Mouse (Mus musculus) hindbrain, embryonic 16.5 days (tissue): ENCODE results near the gene Gm10197. TPM values are rescaled to one million over a fixed set of nuclear protein-coding genes. Genes with fewer than 3 reads are reported as not detected.

ENCODE experiments used
- ATAC-seq: fragments of 200-750 bp; cut with Nextera tagmentation; 2 replicates; pipeline ENCODE4 v1.8.0; 2017; ENCODE audit warnings: moderate TSS enrichment, moderate library complexity
- H3K27ac ChIP-seq: fragments of 300-500 bp; sonication (generic); 2 replicates; pipeline ENCODE4 v1.5.1; 2014; ENCODE audit warnings: low read depth, mild to moderate bottlenecking, control low read depth, low read length, moderate library complexity
- H3K27me3 ChIP-seq: fragments of 300-500 bp; sonication (generic); replicated peaks from 2 replicates; pipeline ENCODE4 v1.6.1; 2014; ENCODE audit warnings: low read length; ENCODE audit not compliant: control insufficient read depth, insufficient read depth
- H3K36me3 ChIP-seq: fragments of 300-500 bp; sonication (generic); 2 replicates; pipeline ENCODE4 v1.6.1; 2014; ENCODE audit warnings: mild to moderate bottlenecking, low read length, moderate library complexity, mixed read lengths; ENCODE audit not compliant: control insufficient read depth, insufficient read depth
- H3K4me1 ChIP-seq: fragments of 300-500 bp; sonication (generic); 2 replicates; pipeline ENCODE4 v1.6.1; 2014; ENCODE audit warnings: low read depth, low read length; ENCODE audit not compliant: control insufficient read depth, insufficient read depth
- H3K4me2 ChIP-seq: fragments of 300-500 bp; sonication (generic); 2 replicates; pipeline ENCODE4 v1.6.1; 2014; ENCODE audit warnings: mild to moderate bottlenecking, low read length, control low read depth, moderate library complexity
- H3K4me3 ChIP-seq: fragments of 300-500 bp; sonication (generic); 2 replicates; pipeline ENCODE4 v1.5.1; 2014; ENCODE audit warnings: mild to moderate bottlenecking, low read length, control low read depth, moderate library complexity
- H3K9ac ChIP-seq: fragments of 300-500 bp; sonication (generic); 2 replicates; pipeline ENCODE4 v1.6.1; 2014; ENCODE audit warnings: low read depth, mild to moderate bottlenecking, control low read depth, low read length, moderate library complexity
- H3K9me3 ChIP-seq: fragments of 300-500 bp; sonication (generic); 2 replicates; pipeline ENCODE4 v1.6.1; 2014; ENCODE audit warnings: mild to moderate bottlenecking, low read length, moderate library complexity; ENCODE audit not compliant: control insufficient read depth
- WGBS: fragments of 180-500 bp; shearing (Covaris S2); extraction: QIAGEN DNeasy Blood & Tissue Kit; methylation state at CpG from one replicate; pipeline ENCODE4 v1.1.7; 2014; 5-methylcytosine and 5-hydroxymethylcytosine counted together
- polyA plus RNA-seq: library from polyadenylated mRNA; unstranded; fragments of >200 nt; fragmentation: Nextera tagmentation; extraction: Ambion mirVana; gene quantifications from 2 replicates; pipeline ENCODE4 v1.2.1, GENCODE M21; 2015

Gene Gm10197
- polyA plus RNA-seq, 1 experiment from 2014 or later, result not detected

- Histone ChIP-seq H3K27ac (peak overlapping the region; percentile 97), H3K27me3 (no peaks in the 10 kb centered on the region), H3K4me3 (peak overlapping the region; percentile 100), H3K4me1 (peaks cover 14% of the 10 kb centered on the region), H3K4me2 (peak overlapping the region; percentile 77), H3K36me3 (peaks cover 12% of the 10 kb centered on the region), H3K9me3 (no peaks in the 10 kb centered on the region), H3K9ac (peak overlapping the region; percentile 95)
- ATAC-seq, result peak; percentile 92
- 0% methylated on average over 58 of the region's 59 CpGs for WGBS
Observed at GRCm38 (mm10) chr19:53389851-53390431, 18.4 kb upstream of the Gm10197 start.

- Histone ChIP-seq H3K4me1 (peaks cover 14% of the 10 kb centered on the region), H3K4me2 (peak overlapping the region; percentile 77), H3K9me3 (no peaks in the 10 kb centered on the region), H3K4me3 (peak overlapping the region; percentile 100), H3K36me3 (peaks cover 12% of the 10 kb centered on the region), H3K27ac (peak overlapping the region; percentile 97), H3K9ac (peak overlapping the region; percentile 95), H3K27me3 (no peaks in the 10 kb centered on the region)
- no peak for ATAC-seq
- 28% methylated on average over 6 of the region's 6 CpGs for WGBS
Observed at GRCm38 (mm10) chr19:53389417-53389816, 17.9 kb upstream of the Gm10197 start.

DNA sequence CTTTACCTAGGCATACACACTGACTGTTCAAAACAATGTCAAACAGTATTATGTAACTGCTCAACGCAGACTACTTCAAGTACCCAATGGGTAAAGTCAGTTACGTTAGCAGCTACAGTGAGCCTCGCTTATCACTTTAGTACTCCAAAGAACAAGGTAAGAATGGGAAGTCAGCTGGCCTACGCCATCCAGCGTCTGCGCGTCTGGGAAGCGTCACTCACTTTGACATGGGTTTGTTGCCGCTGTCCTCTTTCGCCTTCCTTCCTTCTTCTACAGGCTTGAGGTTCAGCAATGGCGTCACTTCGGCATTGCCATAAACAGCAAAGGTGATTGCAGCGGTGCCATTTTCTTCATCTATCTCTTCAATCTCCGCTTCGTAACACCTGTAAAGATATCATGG is 11.8 kb upstream of the Gm10197 start:
- whole genome bisulfite sequencing, result 95% methylated on average over 15 of the region's 15 CpGs
- Histone ChIP-seq H3K36me3 (peaks cover 39% of the 10 kb centered on the region), H3K4me3 (no peak overlapping the region), H3K9me3 (no peaks in the 10 kb centered on the region), H3K27ac (no peak overlapping the region), H3K27me3 (no peaks in the 10 kb centered on the region), H3K4me2 (no peak overlapping the region), H3K4me1 (no peaks in the 10 kb centered on the region; the same call in 1 of the 2 replicates), H3K9ac (no peak overlapping the region)
- no peak for ATAC-seq

GRCm38 (mm10) chr19:53378421-53378820 is 6.9 kb upstream of the Gm10197 start:
- H3K36me3 ChIP-seq, result peaks cover 31% of the 10 kb centered on the region
- no peak overlapping the region for H3K27ac ChIP-seq
- ATAC-seq, result no peak
- no peak overlapping the region for H3K4me3 ChIP-seq
- 95% methylated on average over 10 of the region's 10 CpGs for WGBS
- no peaks in the 10 kb centered on the region for H3K9me3 ChIP-seq
- no peaks in the 10 kb centered on the region for H3K27me3 ChIP-seq
- H3K4me2 ChIP-seq, result no peak overlapping the region
- H3K4me1 ChIP-seq, result no peaks in the 10 kb centered on the region
- no peak overlapping the region for H3K9ac ChIP-seq

DNA sequence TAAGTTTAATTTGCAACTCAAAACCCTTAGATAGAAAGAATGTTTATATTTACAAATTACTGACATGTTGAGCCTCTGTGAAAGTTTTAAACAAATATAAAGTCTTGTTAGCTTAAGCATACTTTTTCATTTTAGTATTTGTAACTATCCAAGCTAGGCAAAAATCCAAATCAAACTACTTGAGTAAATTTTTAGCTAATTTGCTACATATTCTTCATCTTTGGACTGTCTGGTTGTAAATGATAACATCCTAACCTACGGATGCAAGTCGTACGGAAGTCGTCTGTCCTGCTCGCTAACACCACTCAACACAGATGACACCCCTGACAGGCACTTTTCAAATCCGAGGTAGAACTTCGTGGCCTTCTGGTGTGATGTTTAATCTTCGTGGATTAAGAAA is 6.1 kb upstream of the Gm10197 start:
- Histone ChIP-seq H3K4me1 (no peaks in the 10 kb centered on the region), H3K4me2 (no peak overlapping the region), H3K27me3 (no peaks in the 10 kb centered on the region), H3K27ac (no peak overlapping the region), H3K9me3 (no peaks in the 10 kb centered on the region), H3K36me3 (peaks cover 24% of the 10 kb centered on the region), H3K4me3 (no peak overlapping the region), H3K9ac (no peak overlapping the region)
- 91% methylated on average over 8 of the region's 8 CpGs for WGBS
- no peak for ATAC-seq

DNA sequence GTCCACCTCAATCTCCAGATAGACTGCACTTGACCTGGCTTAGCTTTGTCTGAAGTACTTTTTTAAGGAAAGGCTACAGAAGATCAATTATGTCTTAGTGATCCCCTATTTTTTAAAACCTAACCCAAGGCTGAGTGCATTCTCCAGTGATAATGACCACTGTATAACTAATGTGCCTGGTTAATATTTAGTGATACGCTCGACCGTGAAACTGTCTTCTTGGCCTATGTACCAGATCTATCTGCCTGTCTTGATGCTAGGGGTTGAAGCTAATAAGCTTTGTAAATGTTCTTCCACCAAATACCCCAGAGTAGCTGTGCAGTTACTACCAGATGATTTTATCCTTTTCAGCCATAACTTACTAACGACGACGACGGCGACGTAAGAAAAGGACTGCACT is 4.2 kb upstream of the Gm10197 start:
- Histone ChIP-seq H3K27ac (no peak overlapping the region), H3K4me1 (no peaks in the 10 kb centered on the region), H3K36me3 (peaks cover 13% of the 10 kb centered on the region), H3K27me3 (no peaks in the 10 kb centered on the region), H3K4me3 (no peak overlapping the region), H3K4me2 (no peak overlapping the region), H3K9me3 (no peaks in the 10 kb centered on the region), H3K9ac (no peak overlapping the region)
- WGBS, result 93% methylated on average over 9 of the region's 9 CpGs
- no peak for ATAC-seq

- Histone ChIP-seq H3K4me3 (no peak overlapping the region), H3K4me1 (no peaks in the 10 kb centered on the region), H3K27me3 (no peaks in the 10 kb centered on the region), H3K36me3 (peaks cover 10% of the 10 kb centered on the region), H3K9ac (no peak overlapping the region), H3K9me3 (no peaks in the 10 kb centered on the region), H3K4me2 (no peak overlapping the region), H3K27ac (no peak overlapping the region)
- ATAC-seq, result no peak
- 89% methylated on average over 6 of the region's 6 CpGs for WGBS
Observed at GRCm38 (mm10) chr19:53375299-53375698, 3.7 kb upstream of the Gm10197 start.

DNA sequence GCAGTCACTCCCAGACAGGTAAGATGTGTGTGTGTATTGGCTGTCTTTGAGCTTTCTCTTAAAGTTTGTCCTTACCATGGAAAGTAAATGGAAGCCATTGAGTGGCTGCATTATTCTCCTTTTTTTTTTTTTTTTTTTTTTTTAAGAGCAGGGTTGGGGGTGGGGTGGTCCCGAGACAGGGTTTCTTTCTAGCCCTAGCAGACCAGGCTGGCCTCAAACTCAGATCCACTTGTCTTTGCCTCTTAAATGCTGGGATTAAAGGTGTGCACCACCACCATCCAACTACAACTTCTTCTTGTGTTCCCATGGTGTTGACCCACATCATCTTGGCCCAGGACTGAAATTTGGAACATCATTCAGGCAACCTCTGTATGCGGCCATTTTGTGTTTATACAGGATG is 2.0 kb upstream of the Gm10197 start:
- H3K27ac ChIP-seq, result no peak overlapping the region
- H3K9me3 ChIP-seq, result no peaks in the 10 kb centered on the region
- 92% methylated on average over 2 of the region's 2 CpGs for WGBS
- H3K36me3 ChIP-seq, result peaks cover 6% of the 10 kb centered on the region
- H3K4me1 ChIP-seq, result no peaks in the 10 kb centered on the region; the same call in 1 of the 2 replicates
- H3K4me3 ChIP-seq, result no peak overlapping the region
- ATAC-seq, result no peak
- no peak overlapping the region for H3K9ac ChIP-seq
- H3K27me3 ChIP-seq, result no peaks in the 10 kb centered on the region
- no peak overlapping the region for H3K4me2 ChIP-seq

- 83% methylated on average over 15 of the region's 15 CpGs for WGBS
- H3K36me3 ChIP-seq, result peaks cover 3% of the 10 kb centered on the region; the same call in 1 of the 2 replicates
- H3K4me1 ChIP-seq, result peaks cover 5% of the 10 kb centered on the region; the same call in 1 of the 2 replicates
- H3K9me3 ChIP-seq, result no peaks in the 10 kb centered on the region
- H3K27ac ChIP-seq, result no peak overlapping the region
- no peaks in the 10 kb centered on the region for H3K27me3 ChIP-seq
- no peak overlapping the region for H3K4me3 ChIP-seq
- ATAC-seq, result 0 out of 2 replicates have a peak, but pooled peaks have one; percentile 44
- no peak overlapping the region for H3K4me2 ChIP-seq
- H3K9ac ChIP-seq, result no peak overlapping the region
Observed at GRCm38 (mm10) chr19:53370233-53370632, 1.3 kb downstream of the Gm10197 start.
